Mouse (Mus musculus) CH12.LX (cell line): ENCODE measurements at regions not wholly inside any gene's neighbourhood (a gene's known extent, or its start where the extent isn't known, plus 50 kb on each side); places are given as distances from the start of the nearest gene placed in this dataset.

Experiments
- CTCF ChIP-seq, 2 experiments: IDR thresholded peaks in 1 of 2; conservative IDR thresholded peaks in 1 of 2; 2 replicates each; pipeline ENCODE4 v1.5.1; 2011 to 2012; ENCODE audit warnings: low read depth in 2 of 2, low read length in 2 of 2, improper control_type of control experiment in 1 of 2, inconsistent platforms in 1 of 2, mild to moderate bottlenecking in 1 of 2, moderate library complexity in 1 of 2
- ELF1 ChIP-seq: IDR thresholded peaks from 2 replicates; pipeline ENCODE4 v1.6.1; 2014; ENCODE audit warnings: low read depth, mild to moderate bottlenecking, inconsistent platforms, low read length, improper control_type of control experiment
- IRF4 ChIP-seq: IDR thresholded peaks from 2 replicates; pipeline ENCODE4 v1.6.1; 2014; ENCODE audit warnings: low read depth, mild to moderate bottlenecking, inconsistent platforms, low read length, improper control_type of control experiment
- MAX ChIP-seq: IDR thresholded peaks from 2 replicates; pipeline ENCODE4 v1.6.1; 2011; ENCODE audit warnings: low read length, improper control_type of control experiment
- NRF1 ChIP-seq: IDR thresholded peaks from 2 replicates; pipeline ENCODE4 v1.6.1; 2014; ENCODE audit warnings: low read depth, mild to moderate bottlenecking, inconsistent platforms, low read length, improper control_type of control experiment, moderate library complexity
- POLR2A ChIP-seq: IDR thresholded peaks from 2 replicates; pipeline ENCODE4 v1.6.1; 2011; ENCODE audit warnings: low read depth, mild to moderate bottlenecking, improper control_type of control experiment, low read length

DNA sequence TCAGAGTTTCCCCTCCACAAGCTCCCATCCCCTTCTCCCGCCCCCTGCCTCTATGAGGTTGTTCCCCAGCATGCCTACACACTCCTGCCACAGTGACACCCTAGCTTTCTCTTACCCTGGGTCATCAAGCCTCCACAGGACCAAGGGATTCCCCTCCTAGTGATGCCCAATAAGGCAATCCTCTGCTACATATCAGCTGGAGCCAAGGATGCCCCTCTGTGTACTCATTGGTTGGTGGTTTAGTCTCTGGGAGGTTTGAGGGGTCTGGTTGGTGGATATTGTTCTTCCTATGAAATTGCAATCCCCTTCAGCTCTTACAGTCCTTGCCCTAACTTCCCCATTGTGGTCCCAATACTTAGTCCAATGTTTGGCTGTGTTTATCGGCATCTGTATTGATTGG lies 317.4 kb upstream of the Olfr161 start:
- TF ChIP-seq CTCF (conservative IDR thresholded peaks at IDR 0.05 in 1 of 2, IDR thresholded peaks at IDR 0.05 in 1 of 2; ENCODE audit: low read depth in 2 of 2, low read length in 2 of 2) (no peak), NRF1 (no peak), ELF1 (no peak), POLR2A (no peak), MAX (no peak), IRF4 (no peak)
